Mouse (Mus musculus) intestine, postnatal 0 days (tissue): ENCODE measurements around the gene Il12b. TPM values are rescaled to one million over a fixed set of nuclear protein-coding genes. Genes with fewer than 3 reads are reported as not detected.
"Not testable (repeated sequence)": the region's sequence is repeated elsewhere in the genome, so short reads cannot be mapped to it uniquely, and the experiment has no call there.

ENCODE experiments used
- ATAC-seq: fragments of 200-750 bp; cut with Nextera tagmentation; 2 replicates; pipeline ENCODE4 v1.8.0; 2017; ENCODE audit warnings: mild to moderate bottlenecking, moderate TSS enrichment, moderate library complexity
- H3K27ac ChIP-seq: fragments of 300-500 bp; sonication (generic); 2 replicates; pipeline ENCODE4 v1.5.1; 2014; ENCODE audit warnings: mild to moderate bottlenecking, low read depth, low read length, moderate library complexity
- H3K27me3 ChIP-seq: fragments of 300-500 bp; sonication (generic); replicated peaks from 2 replicates; pipeline ENCODE4 v1.6.1; 2014; ENCODE audit warnings: low read length, mixed read lengths; ENCODE audit not compliant: control insufficient read depth, insufficient read depth
- H3K36me3 ChIP-seq: fragments of 300-500 bp; sonication (generic); 2 replicates; pipeline ENCODE4 v1.6.1; 2014; ENCODE audit warnings: mild to moderate bottlenecking, moderate library complexity; ENCODE audit not compliant: control insufficient read depth, insufficient read depth
- H3K4me1 ChIP-seq: fragments of 300-500 bp; sonication (generic); replicated peaks from 2 replicates; pipeline ENCODE4 v1.6.1; 2014; ENCODE audit warnings: antibody characterized with exemption, low read length, mixed read lengths; ENCODE audit not compliant: control insufficient read depth, insufficient read depth
- H3K4me2 ChIP-seq: fragments of 300-500 bp; sonication (generic); replicated peaks from 2 replicates; pipeline ENCODE4 v1.6.1; 2014; ENCODE audit warnings: low read depth, mild to moderate bottlenecking, moderate library complexity
- H3K4me3 ChIP-seq: fragments of 300-500 bp; sonication (generic); 2 replicates; pipeline ENCODE4 v1.5.1; 2014; ENCODE audit warnings: low read depth, low read length
- H3K9ac ChIP-seq: fragments of 300-500 bp; sonication (generic); 2 replicates; pipeline ENCODE4 v1.6.1; 2014; ENCODE audit warnings: mild to moderate bottlenecking, low read depth, low read length
- H3K9me3 ChIP-seq: fragments of 300-500 bp; sonication (generic); 2 replicates; pipeline ENCODE4 v1.6.1; 2016; ENCODE audit warnings: mixed run types; ENCODE audit not compliant: control insufficient read depth
- CTCF ChIP-seq: sonication (generic); IDR thresholded peaks from 2 replicates; pipeline ENCODE4 v1.5.1; 2016; ENCODE audit warnings: low read depth, mild to moderate bottlenecking, control low read depth, antibody characterized with exemption, moderate library complexity
- WGBS: fragments of 180-500 bp; shearing (Covaris S2); extraction: QIAGEN DNeasy Blood & Tissue Kit; methylation state at CpG from one replicate; pipeline ENCODE4 v1.1.7; 2014; 5-methylcytosine and 5-hydroxymethylcytosine counted together
- polyA plus RNA-seq: library from polyadenylated mRNA; unstranded; fragments of >200 nt; fragmentation: Nextera tagmentation; extraction: Ambion mirVana; gene quantifications from 2 replicates; pipeline ENCODE4 v1.2.1, GENCODE M21; 2015

Gene Il12b
- polyA plus RNA-seq, 1 experiment from 2014 or later = not detected

- H3K36me3 ChIP-seq = no peaks in the 10 kb centered on the region
- no peaks in the 10 kb centered on the region for H3K4me1 ChIP-seq
- H3K4me3 ChIP-seq = no peak overlapping the region
- no peak overlapping the region for H3K4me2 ChIP-seq
- no peak for ATAC-seq
- no peak overlapping the region for H3K27ac ChIP-seq
- no peaks in the 10 kb centered on the region for H3K27me3 ChIP-seq
- H3K9ac ChIP-seq = no peak overlapping the region
- no peak for TF ChIP-seq CTCF
- WGBS = 81% methylated on average over 3 of the region's 3 CpGs
- no peaks in the 10 kb centered on the region for H3K9me3 ChIP-seq
Measured at GRCm38 (mm10) chr11:44430036-44430435, 30.2 kb downstream of the Il12b start.

DNA sequence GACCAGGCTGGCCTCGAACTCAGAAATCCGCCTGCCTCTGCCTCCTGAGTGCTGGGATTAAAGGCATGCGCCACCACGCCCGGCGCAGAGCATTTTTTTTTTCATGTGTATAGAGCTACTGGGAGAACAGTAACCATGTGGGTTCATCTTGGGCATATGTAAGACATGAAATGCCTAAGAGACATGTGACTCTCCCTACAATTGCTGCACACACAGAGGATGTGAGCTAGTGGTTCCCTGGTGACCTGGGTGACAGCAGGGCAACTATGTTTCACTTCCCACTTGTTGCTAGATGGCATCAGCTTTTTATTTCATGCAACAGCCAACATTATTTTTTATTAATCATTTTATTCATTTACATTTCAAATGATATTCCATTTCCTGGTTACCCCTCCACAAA, 37.9 kb downstream of the Il12b start:
- no peak for ATAC-seq
- H3K9ac ChIP-seq = no peak overlapping the region
- 98% methylated on average over 6 of the region's 6 CpGs for WGBS
- no peak overlapping the region for H3K4me3 ChIP-seq
- no peak for TF ChIP-seq CTCF
- H3K4me2 ChIP-seq = no peak overlapping the region
- H3K9me3 ChIP-seq = no peaks in the 10 kb centered on the region
- no peaks in the 10 kb centered on the region for H3K36me3 ChIP-seq
- no peaks in the 10 kb centered on the region for H3K27me3 ChIP-seq
- no peak overlapping the region for H3K27ac ChIP-seq
- no peaks in the 10 kb centered on the region for H3K4me1 ChIP-seq

- no peak overlapping the region for H3K4me3 ChIP-seq
- H3K4me1 ChIP-seq = no peaks in the 10 kb centered on the region
- no peak overlapping the region for H3K27ac ChIP-seq
- no peak overlapping the region for H3K4me2 ChIP-seq
- H3K27me3 ChIP-seq = no peaks in the 10 kb centered on the region
- TF ChIP-seq CTCF = no peak
- no peak for ATAC-seq
- H3K36me3 ChIP-seq = peaks cover 11% of the 10 kb centered on the region
- no peaks in the 10 kb centered on the region for H3K9me3 ChIP-seq
- H3K9ac ChIP-seq = no peak overlapping the region
Measured at GRCm38 (mm10) chr11:44451046-44451445, 51.2 kb downstream of the Il12b start.

GRCm38 (mm10) chr11:44452016-44452415, 52.2 kb downstream of the Il12b start:
- H3K27ac ChIP-seq, H3K9me3 ChIP-seq, H3K27me3 ChIP-seq, ATAC-seq, H3K4me3 ChIP-seq, H3K4me2 ChIP-seq, H3K9ac ChIP-seq, H3K4me1 ChIP-seq: not testable (repeated sequence)
- 91% methylated on average over 5 of the region's 5 CpGs for WGBS
- peaks cover 11% of the 10 kb centered on the region for H3K36me3 ChIP-seq

- Histone ChIP-seq H3K4me2 (no peak overlapping the region), H3K9me3 (no peaks in the 10 kb centered on the region), H3K27ac (no peak overlapping the region), H3K4me3 (no peak overlapping the region), H3K9ac (no peak overlapping the region), H3K4me1 (no peaks in the 10 kb centered on the region), H3K36me3 (peaks cover 18% of the 10 kb centered on the region), H3K27me3 (no peaks in the 10 kb centered on the region)
- TF ChIP-seq CTCF = peak; percentile 89
- ATAC-seq = peak; percentile 80
- 35% methylated on average over 2 of the region's 2 CpGs for WGBS
Measured at GRCm38 (mm10) chr11:44453423-44453822, 53.6 kb downstream of the Il12b start.

GRCm38 (mm10) chr11:44461493-44461892, 61.6 kb downstream of the Il12b start:
- Histone ChIP-seq H3K36me3 (peaks cover 18% of the 10 kb centered on the region), H3K4me2 (no peak overlapping the region), H3K9ac (no peak overlapping the region), H3K27me3 (no peaks in the 10 kb centered on the region), H3K27ac (no peak overlapping the region), H3K9me3 (no peaks in the 10 kb centered on the region), H3K4me1 (no peaks in the 10 kb centered on the region), H3K4me3 (no peak overlapping the region)
- no peak for ATAC-seq
- 63% methylated on average over 6 of the region's 6 CpGs for WGBS
- no peak for TF ChIP-seq CTCF

Other genes starting within 250 kb of the Il12b start
- gene Ublcp1, start 70.4 kb downstream of the Il12b start, polyA plus RNA-seq = 43.4 and 43.7 TPM in 2 replicates
- gene Rnf145, start 118.9 kb downstream of the Il12b start, polyA plus RNA-seq = 22.8 and 28.2 TPM in 2 replicates
- gene Ebf1, start 217.3 kb downstream of the Il12b start, polyA plus RNA-seq = 4.0 and 4.3 TPM in 2 replicates